Comparison of ENCODE assay signal across 22 mouse cellular contexts in the genomic region with DNA sequence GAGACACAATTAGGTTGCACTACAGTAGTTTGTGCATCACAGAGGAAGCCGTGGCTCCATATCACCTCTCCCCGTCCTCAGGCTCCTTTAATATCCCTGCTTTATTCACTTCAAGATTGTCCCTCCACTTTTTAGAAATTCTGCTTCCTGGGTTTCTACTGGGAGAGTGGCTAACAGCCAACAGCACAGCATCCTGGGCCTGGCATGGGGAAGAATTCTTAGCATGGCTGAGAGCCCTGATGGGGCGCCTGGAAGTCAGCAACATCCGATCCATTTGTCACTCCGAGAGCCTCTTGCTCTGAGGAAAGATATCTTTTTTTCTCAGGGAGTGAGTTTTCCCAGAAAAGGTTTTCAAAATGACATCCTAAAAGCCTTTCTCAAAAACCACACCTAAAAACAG.
"Had no signal": no experiment of that assay in that cellular context is flagged by ENCODE, and none has a peak within 500 bp of the region (broad histone marks: within the 10 kb centered on the region; RNA-seq: fewer than 3 reads in every experiment).

No protein-coding gene starts in this region.

- H3K9me3 ChIP-seq: heart, embryonic 13.5 days; heart, embryonic 15.5 days; limb, embryonic 13.5 days; limb, embryonic 15.5 days; liver, embryonic 12.5 days had no signal

- H3K4me2 ChIP-seq: heart, embryonic 11.5 days; heart, embryonic 13.5 days; heart, embryonic 15.5 days; hindbrain, embryonic 14.5 days; limb, embryonic 13.5 days; limb, embryonic 15.5 days; liver, embryonic 12.5 days had no signal

- H3K27ac ChIP-seq: heart, adult 2 months; heart, embryonic 13.5 days; heart, embryonic 15.5 days; hindbrain, embryonic 14.5 days; kidney, postnatal 0 days; limb, embryonic 13.5 days; limb, embryonic 15.5 days; liver, embryonic 12.5 days; liver, embryonic 14.5 days had no signal

- H3K4me3 ChIP-seq: heart, adult 2 months; heart, embryonic 13.5 days; heart, embryonic 15.5 days; limb, embryonic 13.5 days; limb, embryonic 15.5 days; liver, embryonic 12.5 days had no signal

- H3K36me3 ChIP-seq: heart, embryonic 13.5 days; heart, embryonic 15.5 days; limb, embryonic 13.5 days; limb, embryonic 15.5 days; liver, embryonic 12.5 days had no signal

- DNase-seq: gastrocnemius, postnatal 14 days; gastrocnemius, postnatal 36 days; heart, adult 11 months; heart, adult 2 months; heart, postnatal 14 days; heart, postnatal 36 days; kidney, adult 11 months; kidney, adult 8-10 months; layer of hippocampus, adult 9-11 months; layer of hippocampus, postnatal 36 days; lung, adult 18-20 months had no signal

- ATAC-seq: hindbrain, embryonic 16.5 days; intestine, embryonic 16.5 days; liver, embryonic 12.5 days had no signal

- H3K27me3 ChIP-seq: heart, embryonic 13.5 days; heart, embryonic 15.5 days; limb, embryonic 13.5 days; limb, embryonic 15.5 days; liver, embryonic 12.5 days had no signal

- H3K4me1 ChIP-seq: limb, embryonic 13.5 days; limb, embryonic 15.5 days; liver, embryonic 12.5 days had no signal

- H3K9ac ChIP-seq: heart, embryonic 13.5 days; heart, embryonic 15.5 days; hindbrain, embryonic 14.5 days; limb, embryonic 13.5 days; limb, embryonic 15.5 days; liver, embryonic 12.5 days; liver, embryonic 14.5 days had no signal
